8 mouse cellular contexts compared by ENCODE assay signal in the genomic region with DNA sequence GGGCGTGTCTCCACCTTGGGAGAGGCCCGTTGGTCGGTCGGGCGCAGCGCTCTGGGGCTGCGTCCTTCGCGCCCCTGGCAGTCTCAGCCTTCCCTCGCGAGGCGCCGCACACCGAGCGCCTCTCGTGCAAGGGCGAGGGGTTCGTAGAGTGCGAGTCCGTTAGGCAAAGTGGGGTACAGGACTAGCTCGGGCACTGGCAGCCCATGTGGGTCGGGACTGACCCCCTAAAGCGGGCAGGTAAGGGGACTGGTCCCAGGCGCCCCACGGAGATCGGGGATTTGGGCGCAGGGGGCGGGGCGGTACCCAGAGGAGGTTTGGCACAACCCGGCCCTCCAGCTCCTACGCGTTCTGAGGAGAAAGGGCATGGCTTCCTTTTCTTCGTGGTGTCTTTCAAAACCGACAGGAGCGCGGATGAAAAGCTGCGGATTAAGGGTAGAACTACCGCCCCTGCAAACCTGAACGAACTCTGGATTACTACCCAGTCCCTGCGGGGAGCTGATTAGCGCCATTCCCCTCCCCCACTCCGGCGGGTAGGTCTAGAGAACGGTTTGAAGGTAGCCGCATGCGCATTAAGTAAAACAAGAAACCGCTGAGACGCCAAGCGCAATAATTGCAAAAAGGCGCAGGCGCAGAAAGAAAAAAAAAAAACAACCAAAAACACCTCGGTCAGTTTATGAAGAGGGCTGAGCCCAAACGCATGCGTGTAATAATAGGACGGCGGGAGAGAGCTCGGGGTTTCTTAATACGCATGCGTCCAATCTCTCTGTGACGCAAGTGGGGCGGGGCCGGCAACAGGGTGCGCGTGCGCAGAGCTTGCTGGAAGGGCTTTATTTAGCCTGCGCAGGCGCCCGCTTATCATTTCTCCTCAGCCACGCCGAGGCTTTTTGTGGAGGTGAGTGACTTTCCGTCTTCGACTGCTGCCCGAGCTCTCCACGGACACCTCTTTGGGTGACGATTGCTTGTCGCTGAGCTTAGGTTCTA. TPM values are rescaled to one million over a fixed set of nuclear protein-coding genes. Genes with fewer than 3 reads are reported as not detected.
DNase-seq lines count a peak whose midpoint lies in the region; ATAC-seq and TF ChIP-seq lines count a peak whose summit lies in the region.

A gene (plus strand): TSS at position 80 of the 981 bp plus-strand sequence.

- peak; percentile 99 for DNase-seq in A20 (ENCODE audit: low read depth, low spot score)
- peak; percentile 99 for DNase-seq in heart, adult 9 months (ENCODE audit: low spot score in 2 of 2)
- peak; percentile 94 to 99 for DNase-seq in monocyte, adult 2 months (ENCODE audit: low read depth in 1 of 2, low spot score in 2 of 2)
- peak; percentile 97 for DNase-seq in spleen, postnatal 36 days (ENCODE audit: low spot score in 2 of 2)

- under 1% methylated on average over 76 of the region's 76 CpGs for WGBS in kidney, embryonic 14.5 days
- WGBS in limb, embryonic 15.5 days, result under 1% methylated on average over 76 of the region's 76 CpGs

- no peaks in the 10 kb centered on the region for H3K27me3 ChIP-seq in kidney, embryonic 14.5 days (ENCODE audit: control insufficient read depth, insufficient read depth, low read length)
- no peaks in the 10 kb centered on the region for H3K27me3 ChIP-seq in limb, embryonic 15.5 days

- no peak for TF ChIP-seq CTCF in bone marrow macrophage, adult 2 months (IDR thresholded peaks at IDR 0.05; ENCODE audit: low read depth, low read length)
- TF ChIP-seq CTCF in embryonic fibroblast, embryonic 13.5 days (IDR thresholded peaks at IDR 0.05; ENCODE audit: borderline replicate concordance, insufficient read depth, low read length), result no peak

- peak; percentile 92 for ATAC-seq in kidney, embryonic 14.5 days (ENCODE audit: low FRiP score, low TSS enrichment)
- peak; percentile 96 for ATAC-seq in limb, embryonic 15.5 days (ENCODE audit: insufficient number of reproducible peaks, low FRiP score, low TSS enrichment, low read depth)

- peak within 1 kb of the TSS; percentile 95 for H3K4me2 ChIP-seq in kidney, embryonic 14.5 days (replicated peaks; ENCODE audit: low read depth, low read length)
- H3K4me2 ChIP-seq in limb, embryonic 15.5 days, result peak within 1 kb of the TSS; percentile 73

- peak within 1 kb of the TSS; percentile 99 for H3K27ac ChIP-seq in bone marrow macrophage, adult 2 months (ENCODE audit: insufficient read depth, low read depth, low read length)
- peak within 1 kb of the TSS; percentile 99 for H3K27ac ChIP-seq in embryonic fibroblast, embryonic 13.5 days (ENCODE audit: insufficient read depth, low read length)
- peak within 1 kb of the TSS; percentile 99 for H3K27ac ChIP-seq in kidney, embryonic 14.5 days (ENCODE audit: low read depth, low read length)
- H3K27ac ChIP-seq in limb, embryonic 15.5 days, result peak within 1 kb of the TSS; percentile 100

- peak within 1 kb of the TSS; percentile 94 for H3K9ac ChIP-seq in kidney, embryonic 14.5 days (ENCODE audit: low read depth, low read length)
- H3K9ac ChIP-seq in limb, embryonic 15.5 days, result peak within 1 kb of the TSS; percentile 98

- TF ChIP-seq POLR2A in bone marrow macrophage, adult 2 months (IDR thresholded peaks at IDR 0.05; ENCODE audit: borderline replicate concordance, low read depth, low read length), result peak; percentile 90
- TF ChIP-seq POLR2A in embryonic fibroblast, embryonic 13.5 days (IDR thresholded peaks at IDR 0.05; ENCODE audit: low read depth, low read length), result peak; percentile 99

- H3K36me3 ChIP-seq in kidney, embryonic 14.5 days (ENCODE audit: control insufficient read depth, insufficient read depth, low read length), result peaks cover 25% of the 10 kb centered on the region
- H3K36me3 ChIP-seq in limb, embryonic 15.5 days, result peaks cover 12% of the 10 kb centered on the region

- H3K4me3 ChIP-seq in bone marrow macrophage, adult 2 months (ENCODE audit: insufficient read depth, low read length), result peak within 1 kb of the TSS; percentile 98
- H3K4me3 ChIP-seq in embryonic fibroblast, embryonic 13.5 days (ENCODE audit: insufficient read depth, low read length), result peak within 1 kb of the TSS; percentile 89
- peak within 1 kb of the TSS; percentile 61 for H3K4me3 ChIP-seq in kidney, embryonic 14.5 days (ENCODE audit: low read length)
- H3K4me3 ChIP-seq in limb, embryonic 15.5 days, result peak within 1 kb of the TSS; percentile 95

- no peaks in the 10 kb centered on the region for H3K9me3 ChIP-seq in kidney, embryonic 14.5 days (ENCODE audit: control insufficient read depth, low read length)
- H3K9me3 ChIP-seq in limb, embryonic 15.5 days, result no peaks in the 10 kb centered on the region

- H3K4me1 ChIP-seq in bone marrow macrophage, adult 2 months (ENCODE audit: control insufficient read depth, insufficient read depth, low read length), result peaks cover 16% of the 10 kb centered on the region
- H3K4me1 ChIP-seq in embryonic fibroblast, embryonic 13.5 days (ENCODE audit: control insufficient read depth, insufficient read depth, low read length), result 0 out of 2 replicates have a peak, but pooled peaks cover 4% of the 10 kb centered on the region
- peaks cover 19% of the 10 kb centered on the region for H3K4me1 ChIP-seq in kidney, embryonic 14.5 days (ENCODE audit: control insufficient read depth, insufficient read depth, low read length)
- H3K4me1 ChIP-seq in limb, embryonic 15.5 days, result peaks cover 15% of the 10 kb centered on the region

RNA-seq across cellular contexts. Expression of the gene that starts here (rescaled TPM):
- 293 and 335 TPM in 2 replicates for polyA plus RNA-seq in bone marrow macrophage, adult 2 months (2012; ENCODE audit: insufficient read depth, insufficient read length, missing spikeins)
- 465 and 590 TPM in 2 replicates for polyA plus RNA-seq in embryonic fibroblast, embryonic 13.5 days (2011; ENCODE audit: insufficient read length, low read depth, missing spikeins)
- polyA plus RNA-seq in kidney, embryonic 14.5 days (2014; fragmentation: Nextera tagmentation; extraction: Ambion mirVana), result 598 and 606 TPM in 2 replicates
- 370 and 395 TPM in 2 replicates for polyA plus RNA-seq in limb, embryonic 15.5 days (2015; fragmentation: Nextera tagmentation; extraction: Ambion mirVana)

Comparison
In these comparisons a context has a peak if more than half of its experiments do, and no peak if none do; other contexts are left out.
1. Peak in every context shown above with its lines: DNase-seq, ATAC-seq, H3K4me3 ChIP-seq and H3K27ac ChIP-seq.